Mouse (Mus musculus) hindbrain, postnatal 0 days (tissue): ENCODE data around the gene Alkbh3. TPM values are rescaled to one million over a fixed set of nuclear protein-coding genes. Genes with fewer than 3 reads are reported as not detected.

Experiments
- ATAC-seq: fragments of 200-750 bp; cut with Nextera tagmentation; 2 replicates; pipeline ENCODE4 v1.8.0; 2017; ENCODE audit warnings: mild to moderate bottlenecking, moderate TSS enrichment, moderate library complexity
- DNase-seq: peaks from one replicate; pipeline ENCODE4 v3.0.0-alpha.2; 2015; ENCODE audit warnings: low spot score
- H3K27ac ChIP-seq: fragments of 300-500 bp; sonication (generic); 2 replicates; pipeline ENCODE4 v1.5.1; 2014; ENCODE audit warnings: mild to moderate bottlenecking
- H3K27me3 ChIP-seq: fragments of 300-500 bp; sonication (generic); 2 replicates; pipeline ENCODE4 v1.6.1; 2014; ENCODE audit warnings: low read length, mixed read lengths; ENCODE audit not compliant: insufficient read depth
- H3K36me3 ChIP-seq: fragments of 300-500 bp; sonication (generic); 2 replicates; pipeline ENCODE4 v1.6.1; 2014; ENCODE audit warnings: low read length, mixed read lengths; ENCODE audit not compliant: insufficient read depth
- H3K4me1 ChIP-seq: fragments of 300-500 bp; sonication (generic); 2 replicates; pipeline ENCODE4 v1.6.1; 2014; ENCODE audit warnings: antibody characterized with exemption, low read length, mixed read lengths; ENCODE audit not compliant: insufficient read depth
- H3K4me2 ChIP-seq: fragments of 300-500 bp; sonication (generic); 2 replicates; pipeline ENCODE4 v1.6.1; 2014; ENCODE audit warnings: low read depth, mild to moderate bottlenecking, low read length, moderate library complexity, mixed read lengths
- H3K4me3 ChIP-seq: fragments of 300-500 bp; sonication (generic); 2 replicates; pipeline ENCODE4 v1.5.1; 2014; ENCODE audit warnings: low read length
- H3K9ac ChIP-seq: fragments of 300-500 bp; sonication (generic); replicated peaks from 2 replicates; pipeline ENCODE4 v1.6.1; 2014; ENCODE audit warnings: mild to moderate bottlenecking, low read length, moderate library complexity, mixed read lengths
- H3K9me3 ChIP-seq: fragments of 300-500 bp; sonication (generic); 2 replicates; pipeline ENCODE4 v1.6.1; 2016; ENCODE audit warnings: low read length, mixed read lengths
- CTCF ChIP-seq: IDR thresholded peaks from 2 replicates; pipeline ENCODE4 v1.5.1; 2016; ENCODE audit warnings: antibody characterized with exemption, control low read depth, low read depth
- WGBS: fragments of 180-500 bp; shearing (Covaris S2); extraction: QIAGEN DNeasy Blood & Tissue Kit; methylation state at CpG from one replicate; pipeline ENCODE4 v1.1.7; 2014; 5-methylcytosine and 5-hydroxymethylcytosine counted together
- polyA plus RNA-seq: library from polyadenylated mRNA; unstranded; fragments of >200 nt; fragmentation: Nextera tagmentation; extraction: Ambion mirVana; gene quantifications from 2 replicates; pipeline ENCODE4 v1.2.1, GENCODE M21; 2015
- total RNA-seq: library from RNA; depleted of rRNA; stranded (reverse); fragments of >200 nt; gene quantifications from 2 replicates; pipeline ENCODE4 v1.2.3, GENCODE M21; 2014

The Alkbh3 gene
- total and polyA plus RNA-seq, 2 experiments from 2014 or later: 48.9 to 61.1 TPM

DNA sequence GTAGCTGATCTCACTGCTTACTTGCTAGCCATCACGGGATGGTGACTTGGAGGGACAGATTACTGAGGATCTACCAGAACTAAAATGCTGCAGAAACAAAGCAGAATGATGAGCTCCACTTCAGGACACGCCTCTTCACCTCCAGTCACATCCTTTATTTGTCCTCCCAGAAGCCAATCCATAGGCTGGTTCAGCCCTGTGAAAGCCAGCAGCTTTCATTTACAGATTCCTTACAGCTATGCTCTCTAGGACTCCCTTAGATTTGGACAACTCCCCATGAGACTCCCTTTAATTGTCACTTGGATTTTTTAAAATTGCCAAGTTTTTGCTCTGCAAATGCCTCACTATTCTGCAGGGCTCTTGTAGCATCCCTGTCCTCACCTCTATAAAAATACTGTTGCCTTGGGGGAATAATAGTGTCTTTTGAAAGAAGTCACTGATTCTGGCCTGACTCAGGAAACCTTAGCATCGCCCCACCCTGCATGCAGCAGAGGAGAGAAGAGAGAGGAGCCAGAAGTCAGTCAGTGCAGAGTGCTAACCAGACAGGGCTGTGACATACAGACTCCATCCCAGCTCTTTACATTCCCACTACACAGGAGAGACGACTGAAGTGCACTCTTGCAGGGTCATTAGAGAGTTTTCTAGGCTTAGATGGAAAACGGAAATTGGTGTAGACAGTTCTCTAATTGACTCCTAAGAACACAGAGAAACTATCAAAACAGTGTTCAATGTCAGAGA is 38.3 kb upstream of the Alkbh3 start:
- Histone ChIP-seq H3K36me3 (no peaks in the 10 kb centered on the region), H3K9ac (no peak overlapping the region), H3K4me3 (no peak overlapping the region), H3K4me1 (peaks cover 25% of the 10 kb centered on the region), H3K27me3 (no peaks in the 10 kb centered on the region), H3K27ac (peak overlapping the region; percentile 73), H3K4me2 (peak overlapping the region; percentile 24; the same call in 1 of the 2 replicates), H3K9me3 (no peaks in the 10 kb centered on the region)
- no peak for TF ChIP-seq CTCF
- ATAC-seq: no peak
- peak; percentile 21 for DNase-seq
- 49% methylated on average over 5 of the region's 5 CpGs for WGBS

DNA sequence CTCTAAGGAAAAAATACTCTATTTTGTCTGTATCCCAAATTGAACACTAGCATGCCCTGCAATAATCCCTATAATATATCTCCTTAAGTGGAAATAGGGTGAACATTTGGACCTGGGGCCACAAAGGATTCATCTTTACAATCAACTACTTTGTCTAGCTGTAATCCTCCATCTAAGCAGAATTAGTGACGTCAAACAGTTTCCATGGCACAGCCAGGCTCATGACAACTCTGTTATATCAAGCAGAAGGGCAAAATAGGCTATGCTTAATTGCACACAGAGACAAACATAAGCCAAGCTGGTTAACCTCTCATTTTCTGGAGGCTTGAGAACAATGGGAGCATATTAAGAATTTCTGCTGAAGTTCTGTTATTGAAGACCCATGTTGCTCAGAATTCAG is 37.7 kb upstream of the Alkbh3 start:
- Histone ChIP-seq H3K9ac (no peak overlapping the region), H3K4me1 (peaks cover 25% of the 10 kb centered on the region), H3K4me3 (no peak overlapping the region), H3K4me2 (no peak overlapping the region), H3K36me3 (no peaks in the 10 kb centered on the region), H3K27me3 (no peaks in the 10 kb centered on the region), H3K27ac (peak overlapping the region; percentile 73), H3K9me3 (no peaks in the 10 kb centered on the region)
- ATAC-seq: no peak
- TF ChIP-seq CTCF: no peak
- peak; percentile 48 for DNase-seq
- WGBS: 20% methylated on average over 1 of the region's 1 CpGs

DNA sequence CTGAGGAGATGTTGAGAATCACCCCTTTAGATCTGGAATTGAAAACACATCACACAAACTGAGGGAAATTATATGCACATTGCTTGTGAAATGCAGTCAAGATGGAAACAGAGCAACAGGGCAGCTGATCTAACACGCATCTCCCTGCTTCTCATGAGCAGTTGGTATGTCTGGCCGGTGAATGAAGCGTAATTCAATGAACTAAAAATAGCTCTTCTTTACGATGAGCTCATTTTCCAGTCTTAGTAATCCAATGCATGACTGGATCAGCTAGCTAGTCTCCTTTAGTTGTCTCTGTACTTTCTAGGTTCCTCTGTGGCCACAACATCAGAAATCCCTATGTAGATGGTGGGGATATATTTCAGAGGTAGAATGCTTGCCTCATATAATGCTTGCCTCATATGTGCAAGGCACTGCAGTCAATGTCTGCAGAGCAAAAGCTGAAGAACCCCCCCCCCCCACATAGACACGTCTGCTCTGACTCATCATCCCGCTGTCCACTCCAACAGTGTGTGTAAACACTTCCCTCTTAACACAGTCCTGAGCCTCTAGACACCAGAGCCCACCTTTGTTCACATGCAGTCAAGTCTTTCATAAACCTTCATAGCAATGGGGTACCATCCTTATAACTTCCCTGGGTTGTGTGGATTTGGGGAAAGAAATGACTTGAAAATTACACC is 34.9 kb upstream of the Alkbh3 start:
- Histone ChIP-seq H3K4me1 (peaks cover 25% of the 10 kb centered on the region), H3K27me3 (no peaks in the 10 kb centered on the region), H3K9me3 (no peaks in the 10 kb centered on the region), H3K27ac (peak overlapping the region; percentile 17; the same call in 1 of the 2 replicates), H3K4me2 (no peak overlapping the region), H3K4me3 (no peak overlapping the region), H3K9ac (no peak overlapping the region), H3K36me3 (no peaks in the 10 kb centered on the region)
- TF ChIP-seq CTCF: no peak
- DNase-seq (peak; percentile 48), ATAC-seq (0 out of 2 replicates have a peak, but pooled peaks have one; percentile 28)
- WGBS: 59% methylated on average over 6 of the region's 6 CpGs

DNA sequence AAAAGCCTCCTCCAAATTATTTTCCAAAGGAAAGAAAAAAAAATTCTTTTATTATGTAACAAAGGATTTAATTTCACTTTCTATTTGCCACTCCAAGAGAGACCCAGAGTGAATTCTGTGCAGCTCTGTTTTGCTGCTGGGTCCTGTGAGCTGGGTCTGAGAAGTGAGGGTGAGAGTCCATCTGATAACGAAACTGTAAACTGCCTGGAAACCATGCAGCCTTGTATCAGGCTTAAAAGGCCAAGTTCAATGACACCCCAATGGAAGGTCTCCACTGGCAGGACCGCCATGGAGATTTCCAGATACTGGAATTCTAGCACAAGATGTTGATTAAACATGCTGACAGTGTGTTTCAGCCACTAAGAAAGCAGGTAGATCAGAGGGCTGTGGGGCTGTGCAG is 33.6 kb upstream of the Alkbh3 start:
- ATAC-seq: no peak
- Histone ChIP-seq H3K4me3 (no peak overlapping the region), H3K9ac (no peak overlapping the region), H3K36me3 (no peaks in the 10 kb centered on the region), H3K27ac (peak overlapping the region; percentile 58; the same call in 1 of the 2 replicates), H3K4me1 (peaks cover 16% of the 10 kb centered on the region), H3K9me3 (no peaks in the 10 kb centered on the region), H3K4me2 (no peak overlapping the region), H3K27me3 (no peaks in the 10 kb centered on the region)
- 72% methylated on average over 2 of the region's 2 CpGs for WGBS
- DNase-seq: no peak
- TF ChIP-seq CTCF: no peak

DNA sequence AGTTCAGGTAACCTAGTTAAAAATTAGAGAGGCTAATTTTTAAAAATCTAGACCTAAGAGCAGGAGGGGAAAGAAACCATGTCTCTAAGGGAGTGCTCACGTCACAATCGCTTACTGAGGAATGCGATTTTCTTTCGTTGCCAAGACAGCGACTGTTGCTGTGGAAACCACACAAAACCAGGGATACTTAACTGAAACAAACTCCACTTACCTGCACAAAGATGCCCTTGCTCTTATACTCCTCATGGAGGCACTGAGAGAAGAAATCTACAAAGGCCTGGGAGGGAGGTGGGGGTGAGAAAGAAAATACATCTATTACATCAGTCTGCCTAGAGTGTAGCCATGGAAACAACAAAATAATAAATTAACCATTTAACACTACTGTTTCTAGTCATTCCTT is 33.1 kb upstream of the Alkbh3 start:
- peak; percentile 79 for DNase-seq
- no peak overlapping the region for H3K9ac ChIP-seq

DNA sequence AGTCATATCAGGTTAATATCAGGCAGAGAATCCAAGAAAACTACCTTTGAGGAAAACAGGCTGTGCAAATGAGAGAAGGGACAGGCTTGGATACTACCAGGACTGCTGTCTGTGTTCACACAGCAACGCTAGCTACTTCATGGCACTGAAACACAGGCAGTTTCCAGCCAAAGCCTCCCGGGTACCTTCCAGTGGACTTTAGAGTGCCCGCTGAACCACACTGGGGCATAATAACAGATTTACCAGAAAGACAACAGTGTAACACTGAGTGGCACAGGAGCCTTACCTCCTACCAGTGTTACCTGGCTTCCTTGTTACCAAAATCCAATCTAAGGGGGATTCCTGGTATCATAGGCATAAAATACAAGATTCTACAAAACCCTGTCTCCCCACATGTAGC is 31.9 kb upstream of the Alkbh3 start:
- no peaks in the 10 kb centered on the region for H3K36me3 ChIP-seq
- peaks cover 4% of the 10 kb centered on the region; the same call in 1 of the 2 replicates for H3K4me1 ChIP-seq
- WGBS: 89% methylated on average over 3 of the region's 3 CpGs
- no peaks in the 10 kb centered on the region for H3K27me3 ChIP-seq
- no peak for ATAC-seq
- no peak for TF ChIP-seq CTCF
- DNase-seq: no peak
- H3K27ac ChIP-seq: no peak overlapping the region
- no peak overlapping the region for H3K4me3 ChIP-seq
- no peak overlapping the region for H3K9ac ChIP-seq
- no peak overlapping the region for H3K4me2 ChIP-seq
- no peaks in the 10 kb centered on the region for H3K9me3 ChIP-seq

More for the DNA sequence above, 33.1 kb upstream of the Alkbh3 start:
- 26% methylated on average over 5 of the region's 5 CpGs for WGBS
- H3K36me3 ChIP-seq: no peaks in the 10 kb centered on the region
- H3K27ac ChIP-seq: no peak overlapping the region
- H3K4me2 ChIP-seq: no peak overlapping the region
- no peak for TF ChIP-seq CTCF
- peak; percentile 76 for ATAC-seq
- H3K4me3 ChIP-seq: no peak overlapping the region
- H3K9me3 ChIP-seq: no peaks in the 10 kb centered on the region
- no peaks in the 10 kb centered on the region for H3K27me3 ChIP-seq
- peaks cover 11% of the 10 kb centered on the region for H3K4me1 ChIP-seq
